Mouse (Mus musculus): ENCODE results near the gene Hpf1. TPM values are rescaled to one million over a fixed set of nuclear protein-coding genes. Genes with fewer than 3 reads are reported as not detected.

Gene Hpf1
- 77.9 and 84.5 TPM in 2 replicates for polyA plus RNA-seq (2012; rRNA removed)

GRCm38 (mm10) chr8:60889843-60890519 is at the start of gene Hpf1:
TSS of gene Hpf1 (plus strand) at chr8:60890418.

Other genes with a start within 250 kb of the Hpf1 start
- 24.7 and 24.9 TPM in 2 replicates for gene Clcn3, start 92.9 kb downstream of the Hpf1 start, polyA plus RNA-seq (2012; rRNA removed)
- gene Nek1, start 102.8 kb downstream of the Hpf1 start, polyA plus RNA-seq (2012; rRNA removed): 11.4 and 12.1 TPM in 2 replicates

Data from central nervous system, embryonic 11.5 days (tissue).